Mouse (Mus musculus) forebrain, embryonic 14.5 days (tissue): ENCODE data around the gene Ssh2. TPM values are rescaled to one million over a fixed set of nuclear protein-coding genes. Genes with fewer than 3 reads are reported as not detected.
A peak's percentile ranks its signal among the peaks of the same experiment; 100 is the strongest.

Source experiments
- ATAC-seq: fragments of 200-750 bp; cut with Nextera tagmentation; 2 replicates; pipeline ENCODE4 v1.8.0; 2017; ENCODE audit warnings: mild to moderate bottlenecking, moderate library complexity
- DNase-seq: peaks from one replicate; pipeline ENCODE4 v3.0.0-alpha.2; 2015; ENCODE audit warnings: low spot score
- H3K27ac ChIP-seq: fragments of 300-500 bp; sonication (generic); 2 replicates; pipeline ENCODE4 v1.5.1; 2014; ENCODE audit warnings: low read depth, mild to moderate bottlenecking, control low read depth, low read length, moderate library complexity
- H3K27me3 ChIP-seq: fragments of 300-500 bp; sonication (generic); replicated peaks from 2 replicates; pipeline ENCODE4 v1.6.1; 2014; ENCODE audit warnings: low read length, control low read depth, mixed read lengths; ENCODE audit not compliant: control insufficient read depth, insufficient read depth
- H3K36me3 ChIP-seq: fragments of 300-500 bp; sonication (generic); 2 replicates; pipeline ENCODE4 v1.6.1; 2014; ENCODE audit warnings: low read length, control low read depth; ENCODE audit not compliant: control insufficient read depth, insufficient read depth
- H3K4me1 ChIP-seq: fragments of 300-500 bp; sonication (generic); 2 replicates; pipeline ENCODE4 v1.6.1; 2014; ENCODE audit warnings: antibody characterized with exemption, low read length, control low read depth; ENCODE audit not compliant: control insufficient read depth, insufficient read depth
- H3K4me2 ChIP-seq: fragments of 300-500 bp; sonication (generic); 2 replicates; pipeline ENCODE4 v1.6.1; 2014; ENCODE audit warnings: mild to moderate bottlenecking, control low read depth, low read length
- H3K4me3 ChIP-seq: fragments of 300-500 bp; sonication (generic); 2 replicates; pipeline ENCODE4 v1.5.1; 2014; ENCODE audit warnings: low read depth, low read length, control low read depth
- H3K9ac ChIP-seq: fragments of 300-500 bp; sonication (generic); 2 replicates; pipeline ENCODE4 v1.6.1; 2014; ENCODE audit warnings: mild to moderate bottlenecking, low read length, control low read depth, moderate library complexity
- H3K9me3 ChIP-seq: fragments of 300-500 bp; sonication (generic); replicated peaks from 2 replicates; pipeline ENCODE4 v1.6.1; 2016; ENCODE audit warnings: low read length, control low read depth, mixed read lengths; ENCODE audit not compliant: control insufficient read depth
- WGBS: fragments of 180-500 bp; shearing (Covaris S2); extraction: QIAGEN DNeasy Blood & Tissue Kit; methylation state at CpG from one replicate; pipeline ENCODE4 v1.1.7; 2014; 5-methylcytosine and 5-hydroxymethylcytosine counted together
- polyA plus RNA-seq: library from polyadenylated mRNA; unstranded; fragments of >200 nt; fragmentation: Nextera tagmentation; extraction: Ambion mirVana; gene quantifications from 2 replicates; pipeline ENCODE4 v1.2.1, GENCODE M21; 2014

The Ssh2 gene
- polyA plus RNA-seq, 1 experiment from 2014 or later: 15.5 TPM

- Histone ChIP-seq H3K4me1 (no peaks in the 10 kb centered on the region), H3K4me3 (no peak overlapping the region), H3K27ac (no peak overlapping the region), H3K9me3 (no peaks in the 10 kb centered on the region), H3K27me3 (no peaks in the 10 kb centered on the region), H3K9ac (no peak overlapping the region), H3K36me3 (no peaks in the 10 kb centered on the region), H3K4me2 (no peak overlapping the region)
- ATAC-seq (no peak), DNase-seq (no peak)
- 87% methylated on average over 3 of the region's 3 CpGs for WGBS
These were observed 91.1 kb downstream of the Ssh2 start for GRCm38 (mm10) chr11:77307205-77307604.

GRCm38 (mm10) chr11:77308533-77308932 lies 92.4 kb downstream of the Ssh2 start:
- Histone ChIP-seq H3K9ac (no peak overlapping the region), H3K9me3 (no peaks in the 10 kb centered on the region), H3K36me3 (no peaks in the 10 kb centered on the region), H3K27ac (no peak overlapping the region), H3K4me1 (no peaks in the 10 kb centered on the region), H3K27me3 (no peaks in the 10 kb centered on the region), H3K4me3 (no peak overlapping the region), H3K4me2 (no peak overlapping the region)
- ATAC-seq: no peak
- WGBS: 9% methylated on average over 1 of the region's 1 CpGs
- peak; percentile 80 for DNase-seq

GRCm38 (mm10) chr11:77317721-77318477 lies 101.8 kb downstream of the Ssh2 start:
- Histone ChIP-seq H3K27me3 (no peaks in the 10 kb centered on the region), H3K27ac (no peak overlapping the region), H3K4me1 (no peaks in the 10 kb centered on the region), H3K4me2 (no peak overlapping the region), H3K9ac (no peak overlapping the region), H3K9me3 (no peaks in the 10 kb centered on the region), H3K4me3 (no peak overlapping the region), H3K36me3 (no peaks in the 10 kb centered on the region)
- 64% methylated on average over 3 of the region's 3 CpGs for WGBS
- ATAC-seq: no peak
- peak; percentile 42 for DNase-seq

GRCm38 (mm10) chr11:77318478-77319118 lies 102.5 kb downstream of the Ssh2 start:
- ATAC-seq (no peak), DNase-seq (no peak)
- Histone ChIP-seq H3K9ac (no peak overlapping the region), H3K4me3 (no peak overlapping the region), H3K4me2 (no peak overlapping the region), H3K36me3 (no peaks in the 10 kb centered on the region), H3K4me1 (no peaks in the 10 kb centered on the region), H3K9me3 (no peaks in the 10 kb centered on the region), H3K27ac (no peak overlapping the region), H3K27me3 (no peaks in the 10 kb centered on the region)

- Histone ChIP-seq H3K36me3 (no peaks in the 10 kb centered on the region), H3K27me3 (no peaks in the 10 kb centered on the region), H3K4me1 (no peaks in the 10 kb centered on the region), H3K9me3 (no peaks in the 10 kb centered on the region), H3K9ac (no peak overlapping the region), H3K4me3 (no peak overlapping the region), H3K27ac (no peak overlapping the region), H3K4me2 (no peak overlapping the region)
- WGBS: 80% methylated on average over 1 of the region's 1 CpGs
- no peak for ATAC-seq
- no peak for DNase-seq
These were observed 105.1 kb downstream of the Ssh2 start for GRCm38 (mm10) chr11:77321214-77321613.

- Histone ChIP-seq H3K27ac (no peak overlapping the region), H3K4me1 (no peaks in the 10 kb centered on the region), H3K9ac (no peak overlapping the region), H3K4me2 (no peak overlapping the region), H3K4me3 (no peak overlapping the region), H3K36me3 (no peaks in the 10 kb centered on the region), H3K27me3 (no peaks in the 10 kb centered on the region), H3K9me3 (no peaks in the 10 kb centered on the region)
- no peak for DNase-seq
- ATAC-seq: no peak
- 86% methylated on average over 2 of the region's 2 CpGs for WGBS
These were observed 114.4 kb downstream of the Ssh2 start for GRCm38 (mm10) chr11:77330529-77330928.

- no peak for ATAC-seq
- no peak overlapping the region for H3K4me2 ChIP-seq
These were observed 131.2 kb downstream of the Ssh2 start for GRCm38 (mm10) chr11:77347273-77347672.

GRCm38 (mm10) chr11:77348142-77348741 lies 132.2 kb downstream of the Ssh2 start:
- peak overlapping the region; percentile 61 for H3K9ac ChIP-seq
- H3K9me3 ChIP-seq: no peaks in the 10 kb centered on the region
- H3K27ac ChIP-seq: no peak overlapping the region
- peaks cover 6% of the 10 kb centered on the region; the same call in 1 of the 2 replicates for H3K4me1 ChIP-seq
- H3K4me3 ChIP-seq: peak overlapping the region; percentile 48
- under 1% methylated on average over 54 of the region's 54 CpGs for WGBS
- ATAC-seq (peak; percentile 99), DNase-seq (peak; percentile 85)
- no peaks in the 10 kb centered on the region for H3K27me3 ChIP-seq
- no peaks in the 10 kb centered on the region for H3K36me3 ChIP-seq
- H3K4me2 ChIP-seq: peak overlapping the region; percentile 67

More at GRCm38 (mm10) chr11:77347273-77347672, 131.2 kb downstream of the Ssh2 start:
- peaks cover 6% of the 10 kb centered on the region; the same call in 1 of the 2 replicates for H3K4me1 ChIP-seq
- H3K27me3 ChIP-seq: no peaks in the 10 kb centered on the region
- no peaks in the 10 kb centered on the region for H3K9me3 ChIP-seq
- H3K27ac ChIP-seq: no peak overlapping the region
- WGBS: 80% methylated on average over 4 of the region's 4 CpGs
- DNase-seq: no peak
- H3K36me3 ChIP-seq: no peaks in the 10 kb centered on the region
- no peak overlapping the region for H3K9ac ChIP-seq
- no peak overlapping the region for H3K4me3 ChIP-seq

- Histone ChIP-seq H3K4me1 (peaks cover 6% of the 10 kb centered on the region; the same call in 1 of the 2 replicates), H3K27me3 (no peaks in the 10 kb centered on the region), H3K27ac (no peak overlapping the region), H3K4me3 (no peak overlapping the region), H3K36me3 (no peaks in the 10 kb centered on the region), H3K4me2 (peak overlapping the region; percentile 67), H3K9ac (no peak overlapping the region), H3K9me3 (no peaks in the 10 kb centered on the region)
- DNase-seq (no peak), ATAC-seq (no peak)
- WGBS: 39% methylated on average over 6 of the region's 6 CpGs
These were observed 132.9 kb downstream of the Ssh2 start for GRCm38 (mm10) chr11:77348985-77349384.
